Comparison of ENCODE assay signal across 7 mouse cellular contexts in the genomic region with DNA sequence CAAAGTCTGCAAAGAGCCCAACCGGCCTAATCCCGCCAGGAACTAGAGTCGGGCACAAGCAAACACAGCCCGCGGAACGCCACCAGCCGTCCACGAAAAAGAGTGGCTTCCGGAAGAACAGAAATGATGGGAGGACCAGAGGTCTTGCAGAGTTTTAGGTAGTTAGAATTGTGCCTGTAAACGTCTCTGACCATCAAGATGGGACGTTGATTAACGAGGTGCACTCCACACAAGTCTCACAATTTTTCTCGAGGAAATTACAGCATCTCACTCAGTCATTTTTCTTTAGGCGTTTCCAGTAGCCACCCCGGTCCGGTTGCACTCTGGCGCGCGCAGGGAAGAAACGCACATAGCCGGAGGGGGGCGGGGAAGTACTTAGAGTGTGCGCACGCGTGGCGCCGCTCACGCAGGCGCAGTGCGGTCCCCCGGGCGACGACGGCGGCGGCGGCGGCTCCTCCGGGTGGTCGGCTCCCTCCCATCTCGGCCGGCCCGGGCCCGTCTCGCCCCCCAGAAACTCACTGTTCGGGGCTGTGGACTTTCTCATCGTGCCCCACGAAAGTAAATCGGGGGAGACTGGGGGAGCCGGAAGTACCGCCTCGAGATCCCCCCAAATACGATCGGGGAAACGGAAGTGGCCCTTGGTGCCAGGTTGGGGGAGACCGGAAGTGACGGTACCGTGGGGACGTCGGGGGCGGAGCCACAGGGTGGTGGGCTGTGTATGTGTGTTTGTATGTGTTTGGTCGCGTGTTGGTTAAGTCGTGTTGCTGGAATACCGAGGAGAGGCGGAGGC. TPM values are rescaled to one million over a fixed set of nuclear protein-coding genes. Genes with fewer than 3 reads are reported as not detected.
A peak's percentile ranks its signal among the peaks of the same experiment; 100 is the strongest.
DNase-seq lines count a peak whose midpoint lies in the region; ATAC-seq lines count a peak whose summit lies in the region.

Gene Bag6 (plus strand): TSS at position 378 of the 790 bp plus-strand sequence.

- H3K27ac ChIP-seq in embryonic facial prominence, embryonic 11.5 days (replicated peaks; ENCODE audit: low read depth, low read length): peak within 1 kb of the TSS; percentile 85
- H3K27ac ChIP-seq in limb, embryonic 11.5 days (replicated peaks; ENCODE audit: low read depth, low read length): peak within 1 kb of the TSS; percentile 81
- peak within 1 kb of the TSS; percentile 96 for H3K27ac ChIP-seq in midbrain, embryonic 14.5 days (replicated peaks; ENCODE audit: low read depth, low read length)

- H3K9me3 ChIP-seq in embryonic facial prominence, embryonic 11.5 days (replicated peaks; ENCODE audit: control insufficient read depth, low read length): no peaks in the 10 kb centered on the region
- no peaks in the 10 kb centered on the region for H3K9me3 ChIP-seq in limb, embryonic 11.5 days (ENCODE audit: control insufficient read depth, low read length)
- no peaks in the 10 kb centered on the region for H3K9me3 ChIP-seq in midbrain, embryonic 14.5 days (ENCODE audit: control insufficient read depth, low read length)

- H3K4me2 ChIP-seq in embryonic facial prominence, embryonic 11.5 days (ENCODE audit: low read depth, low read length): peak within 1 kb of the TSS; percentile 81
- H3K4me2 ChIP-seq in limb, embryonic 11.5 days (ENCODE audit: low read depth, severe bottlenecking): peak within 1 kb of the TSS; percentile 62
- peak within 1 kb of the TSS; percentile 92 for H3K4me2 ChIP-seq in midbrain, embryonic 14.5 days (ENCODE audit: low read length)

- ATAC-seq in embryonic facial prominence, embryonic 11.5 days (replicated peaks; ENCODE audit: insufficient number of reproducible peaks, low FRiP score, low TSS enrichment, low read depth): peak; percentile 89
- peak; percentile 90 for ATAC-seq in limb, embryonic 11.5 days (ENCODE audit: insufficient number of reproducible peaks, low FRiP score, low TSS enrichment, low read depth)
- peak; percentile 95 for ATAC-seq in midbrain, embryonic 14.5 days (ENCODE audit: low FRiP score, low TSS enrichment)

- DNase-seq in adrenal gland, postnatal 14 days: peak; percentile 97
- peak; percentile 97 for DNase-seq in embryonic facial prominence, embryonic 11.5 days (ENCODE audit: low spot score)
- peak; percentile 100 for DNase-seq in heart, adult 11 months
- DNase-seq in kidney, adult 18-20 months: peak; percentile 97
- DNase-seq in limb, embryonic 11.5 days (ENCODE audit: low spot score): peak; percentile 96
- DNase-seq in midbrain, embryonic 14.5 days: peak; percentile 99
- peak; percentile 88 to 93 for DNase-seq in spleen, adult 18-20 months

- no peaks in the 10 kb centered on the region for H3K4me1 ChIP-seq in embryonic facial prominence, embryonic 11.5 days (ENCODE audit: control insufficient read depth, insufficient read depth, low read length)
- H3K4me1 ChIP-seq in limb, embryonic 11.5 days (ENCODE audit: control insufficient read depth, insufficient read depth, low read length): peaks cover 8% of the 10 kb centered on the region
- H3K4me1 ChIP-seq in midbrain, embryonic 14.5 days (ENCODE audit: control insufficient read depth, insufficient read depth, low read length): peaks cover 13% of the 10 kb centered on the region

- peaks cover 4% of the 10 kb centered on the region for H3K36me3 ChIP-seq in embryonic facial prominence, embryonic 11.5 days (replicated peaks; ENCODE audit: control insufficient read depth, insufficient read depth, low read depth, low read length)
- peaks cover 14% of the 10 kb centered on the region for H3K36me3 ChIP-seq in limb, embryonic 11.5 days (ENCODE audit: control insufficient read depth, insufficient read depth, low read length)
- H3K36me3 ChIP-seq in midbrain, embryonic 14.5 days (ENCODE audit: control insufficient read depth, insufficient read depth, low read length): peaks cover 23% of the 10 kb centered on the region

- H3K9ac ChIP-seq in embryonic facial prominence, embryonic 11.5 days (replicated peaks; ENCODE audit: low read length): peak within 1 kb of the TSS; percentile 86
- H3K9ac ChIP-seq in limb, embryonic 11.5 days (ENCODE audit: low read length): peak within 1 kb of the TSS; percentile 64
- peak within 1 kb of the TSS; percentile 75 for H3K9ac ChIP-seq in midbrain, embryonic 14.5 days (replicated peaks; ENCODE audit: low read length)

- H3K4me3 ChIP-seq in embryonic facial prominence, embryonic 11.5 days (ENCODE audit: low read depth, low read length): peak within 1 kb of the TSS; percentile 83
- peak within 1 kb of the TSS; percentile 62 for H3K4me3 ChIP-seq in limb, embryonic 11.5 days (ENCODE audit: low read depth, low read length)
- H3K4me3 ChIP-seq in midbrain, embryonic 14.5 days (replicated peaks; ENCODE audit: low read depth, low read length): peak within 1 kb of the TSS; percentile 75

- WGBS in embryonic facial prominence, embryonic 11.5 days: under 1% methylated on average over 66 of the region's 66 CpGs
- under 1% methylated on average over 66 of the region's 66 CpGs for WGBS in limb, embryonic 11.5 days
- under 1% methylated on average over 66 of the region's 66 CpGs for WGBS in midbrain, embryonic 14.5 days

- H3K27me3 ChIP-seq in embryonic facial prominence, embryonic 11.5 days (ENCODE audit: control insufficient read depth, insufficient read depth, low read length): no peaks in the 10 kb centered on the region
- no peaks in the 10 kb centered on the region for H3K27me3 ChIP-seq in limb, embryonic 11.5 days (ENCODE audit: control insufficient read depth, insufficient read depth, low read length)
- H3K27me3 ChIP-seq in midbrain, embryonic 14.5 days (ENCODE audit: control insufficient read depth, insufficient read depth, low read length): no peaks in the 10 kb centered on the region

RNA-seq across cellular contexts. Expression of gene Bag6, which starts in this region (rescaled TPM):
- total RNA-seq in adrenal gland, postnatal 14 days (2021): 357 and 375 TPM in 2 replicates
- polyA plus RNA-seq in embryonic facial prominence, embryonic 11.5 days (2014; fragmentation: Nextera tagmentation; extraction: Ambion mirVana): 87.8 and 101 TPM in 2 replicates
- 103 and 104 TPM in 2 replicates for polyA plus RNA-seq in limb, embryonic 11.5 days (2014; fragmentation: Nextera tagmentation; extraction: Ambion mirVana)
- 122 and 136 TPM in 2 replicates for polyA plus RNA-seq in midbrain, embryonic 14.5 days (2014; fragmentation: Nextera tagmentation; extraction: Ambion mirVana)

Comparison
In these comparisons a context has a peak if more than half of its experiments do, and no peak if none do; other contexts are left out.
1. Peak in every context shown above with its lines: DNase-seq, ATAC-seq, H3K4me3 ChIP-seq and H3K27ac ChIP-seq.